Mouse (Mus musculus): Measurements from ENCODE around the gene Ttc21a.
A peak's percentile ranks its signal among the peaks of the same experiment; 100 is the strongest.

Ttc21a gene

GRCm38 (mm10) chr9:119941407-119941806 is 4.0 kb downstream of the Ttc21a start:
- no peak for DNase-seq (ENCODE audit: low spot score in 2 of 2)

- DNase-seq (ENCODE audit: low spot score in 2 of 2) = no peak
These were observed 4.5 kb downstream of the Ttc21a start for GRCm38 (mm10) chr9:119941861-119942260.

- DNase-seq (ENCODE audit: low spot score in 2 of 2) = no peak
These were observed 5.9 kb downstream of the Ttc21a start for GRCm38 (mm10) chr9:119943326-119943725.

GRCm38 (mm10) chr9:119945173-119945900 is 7.9 kb downstream of the Ttc21a start:
- DNase-seq (ENCODE audit: low spot score in 2 of 2) = peak; percentile 32 to 75

GRCm38 (mm10) chr9:119948804-119949203 is 11.4 kb downstream of the Ttc21a start:
- no peak for DNase-seq (ENCODE audit: low spot score in 2 of 2)

- DNase-seq (ENCODE audit: low spot score in 2 of 2) = no peak
These were observed 13.0 kb downstream of the Ttc21a start for GRCm38 (mm10) chr9:119950434-119950833.

- no peak for DNase-seq (ENCODE audit: low spot score in 2 of 2)
These were observed 14.0 kb downstream of the Ttc21a start for GRCm38 (mm10) chr9:119951388-119951787.

GRCm38 (mm10) chr9:119958835-119959234 is 21.4 kb downstream of the Ttc21a start:
- DNase-seq (ENCODE audit: low spot score in 2 of 2) = no peak

- no peak for DNase-seq (ENCODE audit: low spot score in 2 of 2)
These were observed 24.8 kb downstream of the Ttc21a start for GRCm38 (mm10) chr9:119962216-119962615.

- peak; percentile 59 to 81 for DNase-seq (ENCODE audit: low spot score in 2 of 2)
These were observed 25.7 kb downstream of the Ttc21a start for GRCm38 (mm10) chr9:119962987-119963667.

- no peak for DNase-seq (ENCODE audit: low spot score in 2 of 2)
These were observed 26.8 kb downstream of the Ttc21a start for GRCm38 (mm10) chr9:119964206-119964605.

GRCm38 (mm10) chr9:119965186-119965585 is 27.8 kb downstream of the Ttc21a start:
- DNase-seq (ENCODE audit: low spot score in 2 of 2) = no peak

- DNase-seq (ENCODE audit: low spot score in 2 of 2) = no peak
These were observed 29.0 kb downstream of the Ttc21a start for GRCm38 (mm10) chr9:119966221-119966910.

- DNase-seq (ENCODE audit: low spot score in 2 of 2) = no peak
These were observed 32.4 kb downstream of the Ttc21a start for GRCm38 (mm10) chr9:119969811-119970210.

- DNase-seq (ENCODE audit: low spot score in 2 of 2) = peak in 1 of 2 experiments; percentile 58
These were observed 32.8 kb downstream of the Ttc21a start for GRCm38 (mm10) chr9:119970221-119970620.

- no peak for DNase-seq (ENCODE audit: low spot score in 2 of 2)
These were observed 33.6 kb downstream of the Ttc21a start for GRCm38 (mm10) chr9:119970763-119971656.

GRCm38 (mm10) chr9:119972166-119972565 is 34.8 kb downstream of the Ttc21a start:
- no peak for DNase-seq (ENCODE audit: low spot score in 2 of 2)

GRCm38 (mm10) chr9:119972582-119972981 is 35.2 kb downstream of the Ttc21a start:
- DNase-seq (ENCODE audit: low spot score in 2 of 2) = no peak

GRCm38 (mm10) chr9:119973281-119973680 is 35.9 kb downstream of the Ttc21a start:
- DNase-seq (ENCODE audit: low spot score in 2 of 2) = no peak

- DNase-seq (ENCODE audit: low spot score in 2 of 2) = peak in 1 of 2 experiments; percentile 56
These were observed 36.6 kb downstream of the Ttc21a start for GRCm38 (mm10) chr9:119973869-119974520.

GRCm38 (mm10) chr9:119974609-119975008 is 37.2 kb downstream of the Ttc21a start:
- DNase-seq (ENCODE audit: low spot score in 2 of 2) = no peak

Measured in thymus, postnatal 10 days (tissue).